Mouse (Mus musculus) intestine, embryonic 15.5 days (tissue): ENCODE results near the gene Agap1. TPM values are rescaled to one million over a fixed set of nuclear protein-coding genes. Genes with fewer than 3 reads are reported as not detected.

Source experiments
- ATAC-seq: fragments of 200-750 bp; cut with Nextera tagmentation; 2 replicates; pipeline ENCODE4 v1.8.0; 2017; ENCODE audit warnings: moderate TSS enrichment, moderate library complexity
- H3K27ac ChIP-seq: fragments of 300-500 bp; sonication (generic); 2 replicates; pipeline ENCODE4 v1.5.1; 2015; ENCODE audit warnings: mild to moderate bottlenecking, inconsistent platforms
- H3K27me3 ChIP-seq: fragments of 300-500 bp; sonication (generic); replicated peaks from 2 replicates; pipeline ENCODE4 v1.6.1; 2015; ENCODE audit warnings: inconsistent platforms
- H3K36me3 ChIP-seq: fragments of 300-500 bp; sonication (generic); 2 replicates; pipeline ENCODE4 v1.6.1; 2015; ENCODE audit warnings: inconsistent platforms
- H3K4me1 ChIP-seq: fragments of 300-500 bp; sonication (generic); replicated peaks from 2 replicates; pipeline ENCODE4 v1.6.1; 2015; ENCODE audit warnings: inconsistent platforms
- H3K4me2 ChIP-seq: fragments of 300-500 bp; sonication (generic); replicated peaks from 2 replicates; pipeline ENCODE4 v1.6.1; 2015; ENCODE audit warnings: mild to moderate bottlenecking, inconsistent platforms
- H3K4me3 ChIP-seq: fragments of 300-500 bp; sonication (generic); replicated peaks from 2 replicates; pipeline ENCODE4 v1.5.1; 2015; ENCODE audit warnings: inconsistent platforms
- H3K9ac ChIP-seq: fragments of 300-500 bp; sonication (generic); 2 replicates; pipeline ENCODE4 v1.6.1; 2015; ENCODE audit warnings: inconsistent platforms
- H3K9me3 ChIP-seq: fragments of 300-500 bp; sonication (generic); 2 replicates; pipeline ENCODE4 v1.6.1; 2016; ENCODE audit warnings: inconsistent platforms
- WGBS: fragments of 180-500 bp; shearing (Covaris S2); methylation state at CpG from one replicate; pipeline ENCODE4 v1.1.7; 2015; 5-methylcytosine and 5-hydroxymethylcytosine counted together
- polyA plus RNA-seq: library from polyadenylated mRNA; unstranded; fragments of >200 nt; fragmentation: Nextera tagmentation; extraction: Ambion mirVana; gene quantifications from 2 replicates; pipeline ENCODE4 v1.2.1, GENCODE M21; 2015

Agap1 gene
- polyA plus RNA-seq, 1 experiment from 2014 or later: 9.4 TPM

GRCm38 (mm10) chr1:89517817-89518216 lies 63.2 kb downstream of the Agap1 start:
- H3K36me3 ChIP-seq: no peaks in the 10 kb centered on the region
- WGBS: 47% methylated on average over 5 of the region's 5 CpGs
- H3K4me2 ChIP-seq: no peak overlapping the region
- no peaks in the 10 kb centered on the region for H3K27me3 ChIP-seq
- H3K27ac ChIP-seq: no peak overlapping the region
- no peak overlapping the region for H3K4me3 ChIP-seq
- H3K9ac ChIP-seq: no peak overlapping the region
- 0 out of 2 replicates have a peak, but pooled peaks have one; percentile 11 for ATAC-seq
- peaks cover 19% of the 10 kb centered on the region; the same call in 1 of the 2 replicates for H3K4me1 ChIP-seq
- H3K9me3 ChIP-seq: no peaks in the 10 kb centered on the region

DNA sequence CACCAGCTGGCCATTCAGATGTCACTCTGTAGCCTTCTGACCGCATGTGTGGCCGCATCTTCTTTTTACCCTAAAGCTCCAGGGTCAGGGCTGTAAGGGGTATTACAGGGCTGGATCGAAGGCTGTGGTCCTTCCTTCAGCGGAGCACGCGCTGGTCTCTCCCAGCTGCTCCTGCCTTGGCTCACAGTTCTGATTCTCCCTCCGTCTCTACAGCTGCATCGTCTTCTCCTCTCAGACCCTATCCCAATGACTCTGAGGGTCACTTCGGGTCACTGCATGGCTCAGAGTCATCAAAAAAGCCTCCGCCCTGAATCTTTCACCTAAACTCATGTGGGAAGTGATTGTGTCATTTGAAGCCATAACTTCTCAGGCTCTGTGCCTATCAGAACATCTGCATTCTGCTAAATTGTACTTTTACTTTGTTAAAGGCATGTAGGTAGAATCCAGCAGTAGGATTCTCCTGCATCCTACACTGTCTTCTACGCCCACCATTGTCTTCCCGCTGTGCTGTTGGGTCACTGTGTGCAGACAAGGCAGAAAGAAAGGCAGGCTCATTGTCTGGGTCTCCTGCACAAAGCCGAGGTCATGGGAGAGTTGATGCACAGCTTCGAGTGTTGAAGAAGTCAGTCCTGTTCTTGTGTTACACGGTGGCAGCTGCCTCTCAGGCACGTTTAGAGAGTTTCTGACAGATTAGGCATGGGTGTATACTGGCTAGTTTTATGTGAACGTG lies 65.5 kb downstream of the Agap1 start:
- Histone ChIP-seq H3K27ac (no peak overlapping the region), H3K9me3 (no peaks in the 10 kb centered on the region), H3K4me2 (no peak overlapping the region), H3K36me3 (no peaks in the 10 kb centered on the region), H3K9ac (no peak overlapping the region), H3K27me3 (no peaks in the 10 kb centered on the region), H3K4me1 (peaks cover 32% of the 10 kb centered on the region), H3K4me3 (no peak overlapping the region)
- WGBS: 71% methylated on average over 17 of the region's 17 CpGs
- no peak for ATAC-seq

GRCm38 (mm10) chr1:89521406-89521805 lies 66.8 kb downstream of the Agap1 start:
- no peaks in the 10 kb centered on the region for H3K27me3 ChIP-seq
- no peak overlapping the region for H3K4me2 ChIP-seq
- H3K36me3 ChIP-seq: no peaks in the 10 kb centered on the region
- no peak overlapping the region for H3K9ac ChIP-seq
- peaks cover 34% of the 10 kb centered on the region for H3K4me1 ChIP-seq
- ATAC-seq: no peak
- no peaks in the 10 kb centered on the region for H3K9me3 ChIP-seq
- WGBS: 68% methylated on average over 11 of the region's 11 CpGs
- H3K27ac ChIP-seq: no peak overlapping the region
- H3K4me3 ChIP-seq: no peak overlapping the region

GRCm38 (mm10) chr1:89521935-89522535 lies 67.4 kb downstream of the Agap1 start:
- H3K4me2 ChIP-seq: no peak overlapping the region
- H3K27me3 ChIP-seq: no peaks in the 10 kb centered on the region
- H3K27ac ChIP-seq: no peak overlapping the region
- no peaks in the 10 kb centered on the region for H3K36me3 ChIP-seq
- 72% methylated on average over 17 of the region's 17 CpGs for WGBS
- H3K9me3 ChIP-seq: no peaks in the 10 kb centered on the region
- H3K9ac ChIP-seq: no peak overlapping the region
- no peak for ATAC-seq
- peaks cover 34% of the 10 kb centered on the region for H3K4me1 ChIP-seq
- no peak overlapping the region for H3K4me3 ChIP-seq

GRCm38 (mm10) chr1:89524369-89524768 lies 69.8 kb downstream of the Agap1 start:
- Histone ChIP-seq H3K4me2 (no peak overlapping the region), H3K4me3 (no peak overlapping the region), H3K9me3 (no peaks in the 10 kb centered on the region), H3K9ac (no peak overlapping the region), H3K27ac (no peak overlapping the region), H3K27me3 (no peaks in the 10 kb centered on the region), H3K4me1 (peaks cover 45% of the 10 kb centered on the region), H3K36me3 (no peaks in the 10 kb centered on the region)
- peak; percentile 62 for ATAC-seq
- WGBS: under 1% methylated on average over 4 of the region's 4 CpGs

GRCm38 (mm10) chr1:89524998-89525397 lies 70.4 kb downstream of the Agap1 start:
- Histone ChIP-seq H3K4me2 (no peak overlapping the region), H3K9ac (no peak overlapping the region), H3K27me3 (no peaks in the 10 kb centered on the region), H3K4me3 (no peak overlapping the region), H3K27ac (no peak overlapping the region), H3K36me3 (no peaks in the 10 kb centered on the region), H3K9me3 (no peaks in the 10 kb centered on the region), H3K4me1 (peaks cover 45% of the 10 kb centered on the region)
- 65% methylated on average over 4 of the region's 4 CpGs for WGBS
- no peak for ATAC-seq

GRCm38 (mm10) chr1:89525825-89526224 lies 71.2 kb downstream of the Agap1 start:
- H3K27me3 ChIP-seq: no peaks in the 10 kb centered on the region
- no peak overlapping the region for H3K4me3 ChIP-seq
- no peak overlapping the region for H3K27ac ChIP-seq
- no peak for ATAC-seq
- H3K4me2 ChIP-seq: no peak overlapping the region
- H3K36me3 ChIP-seq: no peaks in the 10 kb centered on the region
- no peak overlapping the region for H3K9ac ChIP-seq
- H3K4me1 ChIP-seq: peaks cover 40% of the 10 kb centered on the region
- no peaks in the 10 kb centered on the region for H3K9me3 ChIP-seq
- WGBS: 39% methylated on average over 13 of the region's 13 CpGs

GRCm38 (mm10) chr1:89528671-89529276 lies 74.2 kb downstream of the Agap1 start:
- H3K27me3 ChIP-seq: no peaks in the 10 kb centered on the region
- no peak overlapping the region for H3K4me2 ChIP-seq
- WGBS: 34% methylated on average over 17 of the region's 17 CpGs
- H3K27ac ChIP-seq: no peak overlapping the region
- no peaks in the 10 kb centered on the region for H3K9me3 ChIP-seq
- no peak overlapping the region for H3K9ac ChIP-seq
- peak; percentile 44; the same call in 1 of the 2 replicates for ATAC-seq
- H3K4me1 ChIP-seq: peaks cover 29% of the 10 kb centered on the region
- no peaks in the 10 kb centered on the region for H3K36me3 ChIP-seq
- no peak overlapping the region for H3K4me3 ChIP-seq

DNA sequence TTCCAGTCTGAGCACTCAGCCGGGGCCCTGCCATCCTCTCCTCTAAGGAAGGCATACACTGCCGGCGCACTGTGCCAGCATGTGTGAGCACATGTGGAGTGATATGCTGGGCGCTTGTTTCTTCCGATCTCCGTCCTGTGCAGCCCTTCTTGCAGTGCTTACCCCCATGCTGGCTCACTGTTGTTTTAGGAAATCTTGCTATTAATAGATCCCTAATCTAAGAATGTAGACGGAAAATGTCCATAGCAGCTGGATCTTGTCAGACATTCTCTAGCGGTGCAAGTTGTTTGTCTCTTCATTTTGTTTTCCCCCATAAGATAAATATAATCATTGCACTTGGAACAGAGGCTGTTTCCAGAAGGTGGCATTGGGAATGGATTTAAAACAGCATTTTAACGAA lies 79.1 kb downstream of the Agap1 start:
- Histone ChIP-seq H3K27me3 (no peaks in the 10 kb centered on the region), H3K4me3 (no peak overlapping the region), H3K27ac (peak overlapping the region; percentile 34; the same call in 1 of the 2 replicates), H3K4me2 (0 out of 2 replicates have a peak overlapping the region, but pooled peaks have one; percentile 12), H3K4me1 (peaks cover 33% of the 10 kb centered on the region), H3K9me3 (no peaks in the 10 kb centered on the region), H3K36me3 (no peaks in the 10 kb centered on the region), H3K9ac (no peak overlapping the region)
- no peak for ATAC-seq
- WGBS: 40% methylated on average over 9 of the region's 9 CpGs

DNA sequence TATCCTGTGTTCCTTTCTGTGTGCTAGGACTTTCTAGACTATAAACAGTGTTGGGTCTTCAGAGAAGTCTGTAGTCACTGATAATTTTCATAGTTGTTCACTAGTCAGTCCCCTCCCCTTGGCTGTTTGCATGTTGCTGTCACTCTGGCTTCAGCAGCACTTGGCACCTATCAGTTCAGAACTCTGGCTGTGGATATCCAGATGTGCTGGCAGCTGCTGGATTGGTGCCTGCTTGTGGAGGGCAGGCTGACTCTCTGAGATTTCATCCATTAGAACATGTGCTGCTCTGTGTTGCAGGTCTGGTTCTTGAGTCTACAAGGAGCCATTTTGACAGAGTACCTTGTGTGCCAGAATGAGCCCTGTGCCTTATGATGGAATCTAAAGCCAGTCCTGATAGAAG lies 80.6 kb downstream of the Agap1 start:
- no peak for ATAC-seq
- no peaks in the 10 kb centered on the region for H3K9me3 ChIP-seq
- H3K36me3 ChIP-seq: no peaks in the 10 kb centered on the region
- H3K9ac ChIP-seq: no peak overlapping the region
- no peak overlapping the region for H3K27ac ChIP-seq
- peaks cover 30% of the 10 kb centered on the region for H3K4me1 ChIP-seq
- no peak overlapping the region for H3K4me3 ChIP-seq
- H3K27me3 ChIP-seq: no peaks in the 10 kb centered on the region
- H3K4me2 ChIP-seq: no peak overlapping the region

DNA sequence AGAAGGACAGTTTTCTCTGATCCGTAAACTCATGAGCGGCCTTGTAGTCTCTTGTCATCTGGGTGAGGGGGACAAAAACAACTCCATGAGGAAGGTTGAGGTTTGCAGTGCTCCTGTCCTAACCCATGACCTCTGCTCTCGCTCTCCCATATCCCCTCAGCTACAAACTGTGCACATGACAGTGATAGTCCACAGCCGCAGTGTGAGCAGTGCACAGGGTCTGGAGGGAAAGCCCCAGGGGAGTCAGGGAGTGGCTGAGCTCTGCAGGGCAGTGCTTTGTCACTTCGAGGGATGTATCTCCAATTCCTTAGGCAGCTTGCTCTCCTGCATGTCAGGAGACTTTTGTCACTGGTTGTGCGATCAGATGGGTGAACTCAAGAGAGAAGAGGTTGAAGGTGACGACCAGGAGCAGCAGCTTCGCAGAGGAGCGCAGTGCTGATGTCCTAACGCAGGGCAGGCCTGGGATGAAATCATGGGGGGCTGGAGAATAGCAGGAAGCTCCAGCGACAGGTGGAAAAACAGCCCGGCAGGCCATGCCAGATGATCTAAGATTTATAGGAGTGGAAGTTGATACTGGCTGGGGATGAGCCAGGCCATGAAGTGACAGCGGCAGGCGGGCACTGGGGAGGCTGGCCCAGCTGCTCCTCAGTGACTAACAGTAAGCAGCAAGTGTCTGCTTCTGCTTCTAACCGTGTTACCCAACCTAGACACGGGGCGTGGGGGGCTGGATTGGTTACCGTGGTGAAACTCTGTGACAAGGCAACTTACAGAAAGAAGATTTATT lies 83.7 kb downstream of the Agap1 start:
- Histone ChIP-seq H3K9me3 (no peaks in the 10 kb centered on the region), H3K36me3 (no peaks in the 10 kb centered on the region), H3K27me3 (no peaks in the 10 kb centered on the region), H3K4me3 (no peak overlapping the region), H3K9ac (no peak overlapping the region), H3K4me1 (peaks cover 32% of the 10 kb centered on the region), H3K27ac (no peak overlapping the region), H3K4me2 (no peak overlapping the region)
- WGBS: 51% methylated on average over 18 of the region's 18 CpGs
- ATAC-seq: no peak

- Histone ChIP-seq H3K27ac (no peak overlapping the region), H3K4me3 (no peak overlapping the region), H3K9me3 (no peaks in the 10 kb centered on the region), H3K4me2 (no peak overlapping the region), H3K36me3 (no peaks in the 10 kb centered on the region), H3K9ac (no peak overlapping the region), H3K4me1 (peaks cover 25% of the 10 kb centered on the region; the same call in 1 of the 2 replicates), H3K27me3 (no peaks in the 10 kb centered on the region)
- 57% methylated on average over 13 of the region's 13 CpGs for WGBS
- no peak for ATAC-seq
These were observed 84.5 kb downstream of the Agap1 start for GRCm38 (mm10) chr1:89539127-89539526.
